22 mouse cellular contexts compared by ENCODE assay signal in the genomic region with DNA sequence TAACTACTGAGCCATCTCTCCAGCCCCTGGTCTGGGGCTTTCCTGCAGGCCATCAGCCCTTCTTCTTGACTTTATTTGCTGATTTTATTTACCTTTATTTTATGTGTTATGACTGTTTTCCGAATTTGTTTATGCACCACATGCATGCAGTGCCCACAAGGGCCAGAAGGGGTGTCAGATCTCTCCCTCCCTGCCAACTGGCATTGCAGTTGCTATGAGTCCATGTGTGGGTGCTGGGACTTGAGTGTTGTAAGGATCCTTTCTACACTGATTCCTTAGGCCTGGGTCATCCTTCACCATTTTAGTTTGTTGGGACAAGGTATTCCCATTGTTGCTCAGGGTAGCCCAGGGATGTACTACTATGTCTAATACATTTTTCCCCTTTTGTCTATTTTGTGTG. TPM values are rescaled to one million over a fixed set of nuclear protein-coding genes. Genes with fewer than 3 reads are reported as not detected.
DNase-seq lines count a peak whose midpoint lies in the region; ATAC-seq and TF ChIP-seq lines count a peak whose summit lies in the region.
"Had no signal": no experiment of that assay in that cellular context is flagged by ENCODE, and none has a peak within 500 bp of the region (broad histone marks: within the 10 kb centered on the region; RNA-seq: fewer than 3 reads in every experiment).

No protein-coding gene starts in this region.

- ATAC-seq in liver, embryonic 14.5 days (ENCODE audit: insufficient read depth), result no peak
- no peak for ATAC-seq in liver, embryonic 12.5 days
- ATAC-seq: midbrain, embryonic 16.5 days had no signal

- no peak overlapping the region for H3K4me2 ChIP-seq in liver, embryonic 14.5 days (ENCODE audit: low read depth)
- no peak overlapping the region for H3K4me2 ChIP-seq in liver, embryonic 12.5 days
- H3K4me2 ChIP-seq: forebrain, embryonic 12.5 days; heart, embryonic 15.5 days; limb, embryonic 13.5 days had no signal

- no peak overlapping the region for H3K9ac ChIP-seq in heart, adult 2 months (ENCODE audit: low read depth, low read length)
- H3K9ac ChIP-seq in liver, embryonic 14.5 days (replicated peaks), result no peak overlapping the region
- H3K9ac ChIP-seq in liver, embryonic 12.5 days, result no peak overlapping the region
- no peak overlapping the region for H3K9ac ChIP-seq in ES-Bruce4 (ENCODE audit: low read depth, poor library complexity, severe bottlenecking)
- H3K9ac ChIP-seq: forebrain, embryonic 12.5 days; heart, embryonic 15.5 days; limb, embryonic 13.5 days had no signal

- intact Hi-C loops in heart, adult 2 months (cut with DNase I), result no loop called here
- intact Hi-C loops in heart, postnatal 25 days (cut with DNase I), result no loop called here

- H3K79me2 ChIP-seq in heart, adult 2 months (replicated peaks; ENCODE audit: control insufficient read depth, insufficient read depth, low read length), result no peaks in the 10 kb centered on the region

- H3K36me3 ChIP-seq in heart, adult 2 months (ENCODE audit: control insufficient read depth, insufficient read depth, low read length), result no peaks in the 10 kb centered on the region
- no peaks in the 10 kb centered on the region for H3K36me3 ChIP-seq in liver, embryonic 14.5 days (replicated peaks; ENCODE audit: control insufficient read depth, insufficient read depth, low read depth)
- H3K36me3 ChIP-seq in liver, embryonic 12.5 days, result peaks cover 4% of the 10 kb centered on the region; the same call in 1 of the 2 replicates
- no peaks in the 10 kb centered on the region; the same call in 1 of the 2 replicates for H3K36me3 ChIP-seq in ES-Bruce4 (ENCODE audit: control insufficient read depth, insufficient read depth, low read length, poor library complexity, severe bottlenecking)
- H3K36me3 ChIP-seq: heart, embryonic 15.5 days had no signal

- no peak for TF ChIP-seq EP300 in heart, adult 2 months (IDR thresholded peaks at IDR 0.05; ENCODE audit: insufficient read depth, low read depth, low read length)
- no peak for TF ChIP-seq EP300 in liver, embryonic 14.5 days (IDR thresholded peaks at IDR 0.05; ENCODE audit: low read depth)
- no peak for TF ChIP-seq EP300 in ES-Bruce4 (IDR thresholded peaks at IDR 0.05; ENCODE audit: insufficient read depth, low read depth, low read length)

- DNase-seq in heart, adult 2 months, result no peak
- no peak for DNase-seq in heart, postnatal 25 days (ENCODE audit: low spot score)
- no peak for DNase-seq in liver, embryonic 14.5 days (ENCODE audit: low read depth in 3 of 3, low spot score in 3 of 3)
- peak; percentile 63 for DNase-seq in ZHBTc4 (ENCODE audit: low read depth, low spot score)
- DNase-seq in cerebellum, postnatal 10 days, result no peak
- no peak for DNase-seq in adrenal gland, adult 8-10 months
- DNase-seq: adrenal gland, postnatal 36 days; cerebellum, adult 18-20 months; gastrocnemius, postnatal 14 days; kidney, adult 8-10 months; kidney, postnatal 25 days; layer of hippocampus, adult 9-11 months; retina, postnatal 1 day had no signal

- no peaks in the 10 kb centered on the region for H3K9me3 ChIP-seq in liver, embryonic 14.5 days (ENCODE audit: control insufficient read depth, low read length)
- no peaks in the 10 kb centered on the region for H3K9me3 ChIP-seq in liver, embryonic 12.5 days (replicated peaks)
- H3K9me3 ChIP-seq in ES-Bruce4 (replicated peaks; ENCODE audit: control insufficient read depth, insufficient read depth, low read length, poor library complexity, severe bottlenecking), result no peaks in the 10 kb centered on the region
- H3K9me3 ChIP-seq: embryonic facial prominence, embryonic 10.5 days; forebrain, embryonic 12.5 days; heart, embryonic 15.5 days; hindbrain, embryonic 10.5 days; limb, embryonic 13.5 days; megakaryocyte, embryonic 14.5 days had no signal

- WGBS in heart, adult 2 months, result 91% methylated on average over 1 of the region's 1 CpGs
- WGBS in liver, embryonic 14.5 days (ENCODE audit: insufficient replicate concordance), result 47% methylated on average over 1 of the region's 1 CpGs
- 70% methylated on average over 1 of the region's 1 CpGs for WGBS in liver, embryonic 12.5 days (ENCODE audit: insufficient replicate concordance)

- no peak overlapping the region for H3K4me3 ChIP-seq in heart, adult 2 months
- H3K4me3 ChIP-seq in liver, embryonic 14.5 days (ENCODE audit: insufficient read depth in 1 of 2, low read depth in 2 of 2, low read length in 2 of 2), result no peak overlapping the region
- no peak overlapping the region for H3K4me3 ChIP-seq in liver, embryonic 12.5 days
- no peak overlapping the region for H3K4me3 ChIP-seq in ES-Bruce4 (ENCODE audit: low read depth, low read length)
- H3K4me3 ChIP-seq: embryonic facial prominence, embryonic 10.5 days; forebrain, embryonic 12.5 days; heart, embryonic 15.5 days; hindbrain, embryonic 10.5 days; limb, embryonic 13.5 days; megakaryocyte, embryonic 14.5 days had no signal

- 0 out of 2 replicates have a peak, but pooled peaks have one; percentile 7 for TF ChIP-seq CTCF in heart, adult 2 months (IDR thresholded peaks at IDR 0.05)
- peak; percentile 45 for TF ChIP-seq CTCF in liver, embryonic 14.5 days (IDR thresholded peaks at IDR 0.05; ENCODE audit: low read depth)
- peak; percentile 3 for TF ChIP-seq CTCF in ES-Bruce4 (IDR thresholded peaks at IDR 0.05; ENCODE audit: low read depth, low read length)

- no peak for TF ChIP-seq POLR2A in heart, adult 2 months (IDR thresholded peaks at IDR 0.05; ENCODE audit: insufficient read depth, low read depth, low read length)
- TF ChIP-seq POLR2A in ES-Bruce4 (IDR thresholded peaks at IDR 0.05; ENCODE audit: insufficient read depth, low read length), result no peak

- H3K4me1 ChIP-seq in heart, adult 2 months (ENCODE audit: control insufficient read depth, insufficient read depth, low read length), result no peaks in the 10 kb centered on the region
- no peaks in the 10 kb centered on the region for H3K4me1 ChIP-seq in liver, embryonic 14.5 days (replicated peaks; ENCODE audit: control insufficient read depth in 2 of 2, insufficient read depth in 2 of 2, low read length in 1 of 2)
- H3K4me1 ChIP-seq in liver, embryonic 12.5 days, result no peaks in the 10 kb centered on the region
- peaks cover 2% of the 10 kb centered on the region for H3K4me1 ChIP-seq in ES-Bruce4 (ENCODE audit: control insufficient read depth, insufficient read depth, low read length)
- H3K4me1 ChIP-seq: embryonic facial prominence, embryonic 10.5 days; forebrain, embryonic 12.5 days; heart, embryonic 15.5 days; hindbrain, embryonic 10.5 days; limb, embryonic 13.5 days; megakaryocyte, embryonic 14.5 days had no signal

- H3K27ac ChIP-seq in heart, adult 2 months, result no peak overlapping the region
- H3K27ac ChIP-seq in liver, embryonic 14.5 days, result no peak overlapping the region
- H3K27ac ChIP-seq in liver, embryonic 12.5 days, result no peak overlapping the region
- H3K27ac ChIP-seq in ES-Bruce4 (ENCODE audit: insufficient read depth, low read length), result no peak overlapping the region
- H3K27ac ChIP-seq: embryonic facial prominence, embryonic 10.5 days; forebrain, embryonic 12.5 days; heart, embryonic 15.5 days; hindbrain, embryonic 10.5 days; limb, embryonic 13.5 days had no signal

- H3K27me3 ChIP-seq in heart, adult 2 months (ENCODE audit: control insufficient read depth, insufficient read depth, low read length), result no peaks in the 10 kb centered on the region
- no peaks in the 10 kb centered on the region for H3K27me3 ChIP-seq in liver, embryonic 14.5 days (ENCODE audit: control insufficient read depth, insufficient read depth, low read length)
- no peaks in the 10 kb centered on the region for H3K27me3 ChIP-seq in liver, embryonic 12.5 days (replicated peaks)
- H3K27me3 ChIP-seq in ES-Bruce4 (ENCODE audit: control insufficient read depth, insufficient read depth, low read length, poor library complexity, severe bottlenecking), result no peaks in the 10 kb centered on the region
- H3K27me3 ChIP-seq: forebrain, embryonic 12.5 days; heart, embryonic 15.5 days; limb, embryonic 13.5 days; megakaryocyte, embryonic 14.5 days had no signal

RNA-seq across cellular contexts. Expression of a gene that starts 13.6 kb away (rescaled TPM):
- total RNA-seq in heart, adult 2 months (2021), result 10 to 100 TPM; 53.3 to 55.6 TPM
- polyA plus RNA-seq in heart, adult 2 months (2012; rRNA removed), result 16.5 and 21.7 TPM in 2 replicates
- total RNA-seq in heart, postnatal 25 days (2021), result 10 to 100 TPM; 50.9 to 57.5 TPM
- 11.9 and 15.0 TPM in 2 replicates for polyA plus RNA-seq in liver, embryonic 14.5 days (2012; rRNA removed)
- 26.4 and 33.0 TPM in 2 replicates for polyA plus RNA-seq in liver, embryonic 14.5 days (2014; fragmentation: Nextera tagmentation; extraction: Ambion mirVana)
- 55.1 and 56.5 TPM in 2 replicates for polyA plus RNA-seq in liver, embryonic 12.5 days (2016; fragmentation: Nextera tagmentation; extraction: Ambion mirVana)
- 190 and 191 TPM in 2 replicates for polyA plus RNA-seq in ES-Bruce4 (2011; ENCODE audit: insufficient read depth, insufficient read length, low read depth, missing spikeins)
- 100 to 1,000 TPM in 3 of 4 experiments, 10 to 100 TPM in 1; 95.4 to 135 (median 109) TPM for total RNA-seq in adrenal gland, adult 8-10 months (2022)

RNA-seq across cellular contexts. Expression of a gene that starts 22.9 kb away (rescaled TPM):
- 10 to 100 TPM; 38.9 to 40.7 TPM for total RNA-seq in heart, adult 2 months (2021)
- polyA plus RNA-seq in heart, adult 2 months (2012; rRNA removed), result 32.2 and 40.4 TPM in 2 replicates
- total RNA-seq in heart, postnatal 25 days (2021), result 10 to 100 TPM; 37.2 to 51.5 TPM
- 19.4 and 26.8 TPM in 2 replicates for polyA plus RNA-seq in liver, embryonic 14.5 days (2012; rRNA removed)
- polyA plus RNA-seq in liver, embryonic 14.5 days (2014; fragmentation: Nextera tagmentation; extraction: Ambion mirVana), result 12.3 and 12.6 TPM in 2 replicates
- polyA plus RNA-seq in liver, embryonic 12.5 days (2016; fragmentation: Nextera tagmentation; extraction: Ambion mirVana), result 72.1 and 73.5 TPM in 2 replicates
- polyA plus RNA-seq in ES-Bruce4 (2011; ENCODE audit: insufficient read depth, insufficient read length, low read depth, missing spikeins), result 135 and 154 TPM in 2 replicates
- 100 to 1,000 TPM in 2 of 4 experiments, 10 to 100 TPM in 2; 60.5 to 149 (median 103) TPM for total RNA-seq in adrenal gland, adult 8-10 months (2022)

RNA-seq across cellular contexts. Expression of a gene that starts 52.3 kb away (rescaled TPM):
- 10 to 100 TPM; 50.3 to 51.2 TPM for total RNA-seq in heart, adult 2 months (2021)
- 55.1 and 67.3 TPM in 2 replicates for polyA plus RNA-seq in heart, adult 2 months (2012; rRNA removed)
- 10 to 100 TPM; 43.0 to 46.3 TPM for total RNA-seq in heart, postnatal 25 days (2021)
- 24.1 and 35.4 TPM in 2 replicates for polyA plus RNA-seq in liver, embryonic 14.5 days (2012; rRNA removed)
- polyA plus RNA-seq in liver, embryonic 14.5 days (2014; fragmentation: Nextera tagmentation; extraction: Ambion mirVana), result 18.9 and 23.5 TPM in 2 replicates
- polyA plus RNA-seq in liver, embryonic 12.5 days (2016; fragmentation: Nextera tagmentation; extraction: Ambion mirVana), result 49.7 and 50.1 TPM in 2 replicates
- 67.7 and 78.8 TPM in 2 replicates for polyA plus RNA-seq in ES-Bruce4 (2011; ENCODE audit: insufficient read depth, insufficient read length, low read depth, missing spikeins)
- total RNA-seq in adrenal gland, adult 8-10 months (2022), result 100 to 1,000 TPM; 105 to 275 (median 189) TPM
